ENCODE assay signal across 8 mouse cellular contexts in genomic region chr13:16012243-16012887, GRCm38 (mm10). TPM values are rescaled to one million over a fixed set of nuclear protein-coding genes. Genes with fewer than 3 reads are reported as not detected.
DNase-seq lines count a peak whose midpoint lies in the region.

No protein-coding gene starts in this region.

- DNase-seq in ES-CJ7 (ENCODE audit: low read depth, low spot score): peak; percentile 65
- DNase-seq in cerebellum, adult 18-20 months: peak; percentile 49 to 59
- peak; percentile 78 for DNase-seq in forelimb bud, embryonic 11.5 days (ENCODE audit: low read depth, low spot score)
- DNase-seq in heart, postnatal 4 days: peak; percentile 87
- peak; percentile 63 to 75 for DNase-seq in layer of hippocampus, postnatal 10 days (ENCODE audit: low spot score in 2 of 2)
- peak; percentile 83 for DNase-seq in lung, postnatal 10 days
- peak; percentile 75 for DNase-seq in ovary, postnatal 14 days (ENCODE audit: low spot score)
- peak; percentile 73 for DNase-seq in thymus, postnatal 14 days

RNA-seq across cellular contexts. Expression of gene Inhba, which starts 0.7 kb away (rescaled TPM):
- total RNA-seq in heart, postnatal 4 days (2021): 10 to 100 TPM; 11.2 to 12.5 TPM
- total RNA-seq in layer of hippocampus, postnatal 10 days (2021): 1 to 10 TPM; 5.9 to 6.9 TPM

Comparison
In these comparisons a context has a peak if more than half of its experiments do, and no peak if none do; other contexts are left out.
1. Peak in every context shown above with its lines: DNase-seq.